Mouse (Mus musculus) naive thymus-derived CD4-positive, alpha-beta T cell, adult 2 months (primary cell): ENCODE measurements at regions not wholly inside any gene's neighbourhood (a gene's known extent, or its start where the extent isn't known, plus 50 kb on each side); places are given as distances from the start of the nearest gene placed in this dataset.

ENCODE experiments used
- DNase-seq: peaks from one replicate; pipeline ENCODE4 v3.0.0-alpha.2; 2011; ENCODE audit warnings: low read depth

- no peak for DNase-seq
Observed at GRCm38 (mm10) chr10:117527243-117527642, 102.1 kb upstream of the Cpm start.

GRCm38 (mm10) chr10:117526834-117527188 is 102.5 kb upstream of the Cpm start:
- DNase-seq, result no peak

- DNase-seq, result no peak
Observed at GRCm38 (mm10) chr10:117526008-117526833, 103.1 kb upstream of the Cpm start.

GRCm38 (mm10) chr10:117525608-117526007 is 103.7 kb upstream of the Cpm start:
- DNase-seq, result no peak

- DNase-seq, result peak; percentile 26
Observed at GRCm38 (mm10) chr10:117524926-117525565, 104.3 kb upstream of the Cpm start.

- DNase-seq, result no peak
Observed at GRCm38 (mm10) chr10:117524101-117524500, 105.2 kb upstream of the Cpm start.

- DNase-seq, result no peak
Observed at GRCm38 (mm10) chr10:117522906-117523829, 106.1 kb upstream of the Cpm start.

- no peak for DNase-seq
Observed at GRCm38 (mm10) chr10:117522373-117522772, 106.9 kb upstream of the Cpm start.

- no peak for DNase-seq
Observed at GRCm38 (mm10) chr10:117521315-117522270, 107.7 kb upstream of the Cpm start.

GRCm38 (mm10) chr10:117520536-117521314 is 108.6 kb upstream of the Cpm start:
- no peak for DNase-seq

- no peak for DNase-seq
Observed at GRCm38 (mm10) chr10:117519670-117520535, 109.4 kb upstream of the Cpm start.

- no peak for DNase-seq
Observed at GRCm38 (mm10) chr10:117518793-117519669, 110.3 kb upstream of the Cpm start.

- no peak for DNase-seq
Observed at GRCm38 (mm10) chr10:117517800-117518770, 111.2 kb upstream of the Cpm start.

GRCm38 (mm10) chr10:117517071-117517714 is 112.1 kb upstream of the Cpm start:
- DNase-seq, result no peak

GRCm38 (mm10) chr10:117516510-117516909 is 112.8 kb upstream of the Cpm start:
- no peak for DNase-seq

GRCm38 (mm10) chr10:117515777-117516501 is 113.4 kb upstream of the Cpm start:
- peak; percentile 63 for DNase-seq
